Mouse (Mus musculus): ENCODE data around the gene Myocos. TPM values are rescaled to one million over a fixed set of nuclear protein-coding genes. Genes with fewer than 3 reads are reported as not detected.

The Myocos gene
- not detected in 2 replicates for polyA plus RNA-seq (2012; ENCODE audit: insufficient read depth, insufficient read length, missing spikeins)

DNA sequence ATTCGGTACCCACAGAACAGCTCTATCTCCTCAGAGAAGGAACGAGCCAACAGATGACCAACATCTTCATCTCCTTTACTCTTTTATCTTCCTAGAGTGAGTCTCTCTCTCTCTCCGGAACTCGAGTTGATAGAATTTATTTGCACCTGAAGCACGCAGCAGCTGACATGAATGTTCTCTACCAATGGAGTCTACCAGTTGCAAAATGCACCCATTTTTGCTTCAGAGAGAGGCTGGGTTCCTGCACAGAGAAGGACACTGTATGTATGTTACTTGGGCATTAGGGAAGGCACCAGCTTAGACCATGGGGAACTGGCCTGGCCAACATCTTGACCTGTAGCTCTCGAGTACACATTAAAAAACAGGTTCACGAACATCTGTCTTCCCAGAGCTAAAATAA, at the start of gene Myocos:
Gene Myocos, minus strand, starts transcription at position 101 of the 400 bp plus-strand sequence.
- no peak within 1 kb of the TSS for H3K4me3 ChIP-seq (ENCODE audit: insufficient read depth, low read depth, low read length)
- no peak within 1 kb of the TSS for H3K27ac ChIP-seq (replicated peaks; ENCODE audit: low read depth, low read length)
- H3K4me1 ChIP-seq (ENCODE audit: control insufficient read depth, insufficient read depth, insufficient read length, low read length): 0 out of 2 replicates have a peak, but pooled peaks cover 2% of the 10 kb centered on the region

DNA sequence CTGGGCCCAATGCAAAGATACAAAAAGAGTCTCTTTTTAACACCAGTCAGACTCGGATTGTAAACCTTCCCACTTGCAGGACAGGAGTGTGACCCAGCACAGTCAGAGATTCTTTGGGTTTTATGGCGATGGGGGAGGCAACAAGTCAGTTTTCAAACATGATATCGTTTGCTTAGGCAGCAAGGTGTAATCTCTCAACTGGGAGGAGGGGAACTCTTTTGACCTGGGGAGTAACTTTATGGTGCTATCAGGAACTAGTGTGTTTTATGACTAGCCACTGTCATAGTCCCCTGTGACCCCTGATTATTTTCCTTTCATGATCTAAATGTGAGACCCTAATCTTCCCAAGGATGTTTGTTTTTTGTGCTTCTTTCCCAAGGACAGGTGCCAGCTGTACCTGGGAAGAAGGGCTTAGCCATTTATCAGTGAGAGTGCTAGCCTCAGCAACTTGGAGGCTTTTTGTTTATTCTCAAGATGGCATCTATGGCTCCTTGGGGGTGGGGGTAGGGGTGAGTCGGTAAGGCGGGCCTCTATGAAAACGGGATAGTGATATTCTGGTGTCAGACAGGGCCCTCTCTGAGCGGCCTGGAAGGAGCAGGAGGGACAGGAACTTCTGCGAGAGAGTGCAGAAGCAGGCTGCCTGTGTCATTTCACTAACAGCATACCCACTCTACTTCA, 42.5 kb upstream of the Myocos start:
- no peak overlapping the region for H3K4me3 ChIP-seq (ENCODE audit: insufficient read depth, low read depth, low read length)
- H3K4me1 ChIP-seq (ENCODE audit: control insufficient read depth, insufficient read depth, insufficient read length, low read length): no peaks in the 10 kb centered on the region
- no peak overlapping the region for H3K27ac ChIP-seq (replicated peaks; ENCODE audit: low read depth, low read length)

DNA sequence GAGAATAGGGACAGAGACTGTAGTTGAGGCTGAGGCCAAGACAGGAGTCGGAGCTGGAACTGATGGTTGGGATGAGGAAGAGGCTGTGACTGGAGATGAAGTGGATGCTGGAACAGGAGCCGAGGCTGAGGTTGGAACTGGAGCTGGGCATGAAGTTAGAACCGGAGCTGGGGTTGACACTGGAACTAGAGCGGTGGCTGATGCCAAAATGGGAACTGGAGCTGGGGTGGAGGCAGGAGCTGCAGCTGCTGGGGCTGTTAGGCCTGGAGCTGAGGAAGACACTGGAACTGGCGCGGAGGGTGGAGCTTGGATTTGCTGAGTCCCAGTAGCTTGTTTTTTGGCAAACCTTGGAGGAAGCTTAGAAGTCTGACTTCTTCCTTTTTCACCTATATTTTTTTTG, 39.8 kb upstream of the Myocos start:
- Histone ChIP-seq H3K4me1 (ENCODE audit: control insufficient read depth, insufficient read depth, insufficient read length, low read length) (no peaks in the 10 kb centered on the region), H3K4me3 (ENCODE audit: insufficient read depth, low read depth, low read length) (no peak overlapping the region), H3K27ac (replicated peaks; ENCODE audit: low read depth, low read length) (no peak overlapping the region)

DNA sequence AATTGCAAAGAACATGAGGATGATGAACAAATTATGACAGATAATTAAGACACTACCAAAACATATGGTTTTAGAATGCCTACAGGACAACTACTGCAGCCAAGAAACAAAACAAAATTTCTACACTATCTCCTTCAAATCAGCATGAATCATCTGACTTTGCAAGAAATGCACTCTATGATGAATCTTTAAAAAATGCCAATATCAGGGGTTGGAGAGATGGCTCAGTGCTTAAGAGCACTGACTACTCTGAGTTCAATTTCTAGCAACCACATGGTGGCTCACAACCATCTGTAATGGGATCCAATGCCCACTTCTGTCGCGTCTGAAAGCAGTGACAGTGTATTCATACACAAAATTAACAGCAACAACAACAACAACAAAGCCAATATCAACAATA, 35.7 kb upstream of the Myocos start:
- Histone ChIP-seq H3K27ac (replicated peaks; ENCODE audit: low read depth, low read length) (no peak overlapping the region), H3K4me3 (ENCODE audit: insufficient read depth, low read depth, low read length) (no peak overlapping the region), H3K4me1 (ENCODE audit: control insufficient read depth, insufficient read depth, insufficient read length, low read length) (no peaks in the 10 kb centered on the region)

DNA sequence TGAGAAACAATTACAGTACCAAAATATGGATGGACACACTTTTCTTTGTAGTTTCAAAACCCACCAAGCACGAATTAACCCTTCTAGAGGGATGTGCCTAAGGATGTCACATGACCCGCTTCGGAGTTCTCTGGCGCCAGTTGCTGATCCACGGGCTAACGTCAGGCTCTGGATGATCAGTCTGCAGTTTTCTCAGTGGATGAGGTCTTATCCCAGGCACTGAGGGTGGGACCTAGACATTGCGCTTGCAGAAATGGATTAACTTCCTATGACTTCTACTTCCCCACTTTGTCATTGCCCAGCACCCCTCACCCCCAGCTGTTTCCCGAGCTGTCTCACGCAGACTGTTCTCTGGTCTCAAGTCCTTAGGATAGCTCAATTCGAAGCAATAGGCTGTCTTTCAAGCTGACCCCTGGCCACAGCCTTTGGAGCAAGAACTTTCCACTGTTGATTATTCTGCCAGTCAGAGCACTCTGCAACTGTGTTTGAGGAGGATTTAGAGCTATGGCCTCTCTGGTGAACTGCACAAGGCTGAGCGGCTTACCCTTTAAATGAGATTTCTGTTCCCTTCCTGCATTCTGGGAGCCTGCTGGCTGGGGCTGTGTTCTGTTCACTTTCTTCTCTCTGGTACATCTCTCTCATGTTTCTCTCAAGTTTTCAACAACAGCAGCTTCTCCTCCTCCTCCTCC, 7.6 kb upstream of the Myocos start:
- no peak overlapping the region for H3K4me3 ChIP-seq (ENCODE audit: insufficient read depth, low read depth, low read length)
- no peaks in the 10 kb centered on the region for H3K4me1 ChIP-seq (ENCODE audit: control insufficient read depth, insufficient read depth, insufficient read length, low read length)
- no peak overlapping the region for H3K27ac ChIP-seq (replicated peaks; ENCODE audit: low read depth, low read length)

DNA sequence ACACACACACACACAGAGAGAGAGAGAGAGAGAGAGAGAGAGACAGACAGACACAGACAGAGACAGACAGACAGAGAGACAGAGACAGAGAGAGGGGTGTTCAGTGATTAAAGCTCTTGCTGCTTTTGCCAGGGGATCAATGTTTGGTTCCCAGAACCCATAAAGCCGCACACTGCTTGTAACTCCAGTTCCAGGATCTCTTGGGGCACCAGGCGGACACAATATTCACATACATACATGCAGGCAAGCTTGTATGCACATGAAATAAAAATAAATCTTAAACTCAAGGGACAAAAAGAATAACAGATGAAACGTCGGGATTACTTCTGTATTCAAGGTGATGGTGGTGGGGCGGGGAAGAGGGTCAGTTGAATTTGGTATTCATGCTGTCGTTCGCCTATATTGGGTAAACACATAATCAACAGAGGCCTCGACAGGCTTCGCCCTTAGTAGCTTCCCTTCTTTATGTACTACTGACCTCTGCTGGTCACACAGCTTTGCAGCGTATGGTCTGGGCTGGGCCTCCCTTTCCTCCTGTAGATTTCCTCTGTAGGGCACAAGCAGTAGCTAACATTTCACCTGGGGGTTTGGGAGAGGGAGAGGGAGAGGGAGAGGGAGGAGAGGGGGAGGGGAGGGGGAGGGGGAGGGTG, 6.9 kb upstream of the Myocos start:
- Histone ChIP-seq H3K27ac (replicated peaks; ENCODE audit: low read depth, low read length) (no peak overlapping the region), H3K4me1 (ENCODE audit: control insufficient read depth, insufficient read depth, insufficient read length, low read length) (0 out of 2 replicates have a peak, but pooled peaks cover 2% of the 10 kb centered on the region), H3K4me3 (ENCODE audit: insufficient read depth, low read depth, low read length) (no peak overlapping the region)

DNA sequence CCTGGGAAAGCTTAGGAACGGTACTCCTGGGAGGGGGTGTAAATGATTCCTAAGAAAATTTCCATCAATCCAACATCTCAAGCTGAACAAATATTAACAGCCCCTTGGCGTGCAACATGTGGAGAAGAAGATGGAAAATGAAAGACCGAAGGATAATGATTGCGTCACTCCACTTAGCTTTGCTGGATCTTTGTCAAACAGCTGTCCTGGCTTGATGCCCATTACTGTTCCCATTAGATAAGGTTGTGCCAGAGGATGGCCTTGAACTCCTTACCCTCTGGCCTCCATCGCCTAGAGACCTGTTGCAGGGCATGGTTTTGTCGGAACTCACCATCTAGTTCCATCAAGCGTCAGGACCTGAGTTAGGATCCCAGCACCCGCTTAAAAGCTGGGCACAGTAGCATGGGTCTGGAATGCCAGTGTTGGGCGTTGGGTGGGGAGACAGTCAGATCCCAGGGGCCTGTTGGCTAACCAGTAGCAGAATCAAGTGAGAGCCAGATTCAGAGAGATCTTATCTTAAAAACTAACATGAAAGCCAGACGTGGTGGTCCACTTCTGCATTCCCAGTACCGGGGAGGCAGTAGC, 2.3 kb upstream of the Myocos start:
- H3K4me3 ChIP-seq (ENCODE audit: insufficient read depth, low read depth, low read length): no peak overlapping the region
- no peak overlapping the region for H3K27ac ChIP-seq (replicated peaks; ENCODE audit: low read depth, low read length)

DNA sequence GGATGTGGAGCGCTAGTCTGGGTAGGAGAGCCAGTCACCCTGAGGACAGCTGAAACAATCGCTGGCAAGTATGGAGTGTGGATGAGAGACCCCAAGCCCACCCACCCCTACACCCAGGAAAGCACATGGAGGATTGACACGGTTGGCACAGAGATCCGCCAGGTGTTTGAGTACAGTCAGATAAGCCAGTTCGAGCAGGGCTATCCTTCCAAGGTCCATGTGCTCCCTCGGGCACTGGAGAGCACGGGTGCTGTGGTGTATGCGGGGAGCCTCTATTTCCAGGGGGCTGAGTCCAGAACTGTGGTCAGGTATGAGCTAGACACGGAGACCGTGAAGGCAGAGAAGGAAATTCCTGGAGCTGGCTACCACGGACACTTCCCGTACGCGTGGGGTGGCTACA, 9.6 kb downstream of the Myocos start:
- Histone ChIP-seq H3K4me3 (ENCODE audit: insufficient read depth, low read depth, low read length) (no peak overlapping the region), H3K27ac (replicated peaks; ENCODE audit: low read depth, low read length) (no peak overlapping the region), H3K4me1 (ENCODE audit: control insufficient read depth, insufficient read depth, insufficient read length, low read length) (peaks cover 2% of the 10 kb centered on the region; the same call in 1 of the 2 replicates)

More for the DNA sequence above, 2.3 kb upstream of the Myocos start:
- H3K4me1 ChIP-seq (ENCODE audit: control insufficient read depth, insufficient read depth, insufficient read length, low read length): 0 out of 2 replicates have a peak, but pooled peaks cover 2% of the 10 kb centered on the region

DNA sequence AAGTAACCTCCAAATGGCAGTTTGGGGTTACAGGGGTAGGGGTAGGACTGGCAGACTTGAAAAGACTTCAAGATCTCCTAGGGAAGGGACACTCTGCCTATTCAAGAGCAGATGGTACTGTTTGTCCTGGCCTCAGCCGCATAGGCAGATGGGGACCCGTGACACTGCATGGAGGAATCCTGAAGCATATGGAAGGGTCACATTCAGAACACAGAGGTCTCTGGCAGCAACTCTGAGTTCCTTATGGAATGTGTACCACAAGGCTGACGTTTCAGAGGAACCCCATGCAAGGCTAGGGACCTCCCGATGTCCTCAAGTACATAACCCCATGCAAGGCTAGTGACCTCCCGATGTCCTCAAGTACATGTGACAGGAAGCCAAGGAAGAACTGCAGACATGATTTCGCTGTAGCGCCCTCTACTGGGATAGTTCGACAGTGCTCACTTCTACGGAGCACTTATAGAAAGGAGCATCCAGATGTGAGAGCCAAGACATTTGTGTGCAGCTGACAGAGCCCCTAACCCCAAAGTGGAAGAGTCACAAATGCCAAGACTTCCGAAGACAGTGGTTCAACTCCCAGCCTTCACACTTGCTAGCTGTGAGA, 11.8 kb downstream of the Myocos start:
- no peak overlapping the region for H3K27ac ChIP-seq (replicated peaks; ENCODE audit: low read depth, low read length)
- H3K4me3 ChIP-seq (ENCODE audit: insufficient read depth, low read depth, low read length): no peak overlapping the region
- peaks cover 2% of the 10 kb centered on the region; the same call in 1 of the 2 replicates for H3K4me1 ChIP-seq (ENCODE audit: control insufficient read depth, insufficient read depth, insufficient read length, low read length)

DNA sequence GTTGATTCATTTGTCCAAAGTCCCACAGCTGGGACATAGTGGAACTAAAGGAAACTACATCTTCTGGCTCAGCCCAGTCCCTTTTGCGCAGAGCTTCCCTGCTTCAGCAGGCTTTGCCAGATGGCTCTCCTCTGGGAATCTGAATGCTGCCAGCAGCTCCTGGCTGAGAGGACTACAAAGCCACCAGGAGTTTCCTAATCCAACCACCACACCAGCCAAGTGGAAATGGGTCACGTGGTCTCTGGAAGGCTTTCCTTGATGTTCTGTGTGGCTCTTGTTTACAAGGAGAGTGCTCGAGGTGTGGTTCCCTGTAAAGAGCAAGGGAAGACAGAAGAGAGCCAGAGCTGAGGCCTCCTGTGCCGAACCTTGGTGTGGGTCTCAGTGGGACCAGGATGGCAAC, 14.3 kb downstream of the Myocos start:
- peaks cover 4% of the 10 kb centered on the region for H3K4me1 ChIP-seq (ENCODE audit: control insufficient read depth, insufficient read depth, insufficient read length, low read length)
- H3K4me3 ChIP-seq (ENCODE audit: insufficient read depth, low read depth, low read length): no peak overlapping the region
- no peak overlapping the region for H3K27ac ChIP-seq (replicated peaks; ENCODE audit: low read depth, low read length)

DNA sequence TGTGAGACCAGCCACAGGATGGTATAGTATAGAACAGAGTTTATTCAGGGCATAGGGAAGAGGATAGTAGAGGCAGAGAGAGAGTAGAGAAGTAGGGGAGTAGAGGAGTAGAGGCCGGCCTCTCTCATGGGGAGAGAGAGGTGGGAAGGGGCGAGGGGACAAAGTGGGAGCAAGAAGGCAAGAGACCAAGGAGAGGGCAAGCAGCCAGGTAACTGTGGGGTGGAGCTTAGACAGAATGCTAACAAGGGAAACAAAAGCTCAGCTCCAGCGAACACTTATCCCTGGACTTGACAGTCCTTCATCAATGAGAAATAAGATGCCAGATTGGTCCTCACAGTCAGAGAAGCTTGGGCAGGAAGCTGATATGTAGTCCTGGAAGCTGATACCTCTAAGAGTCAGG, 15.4 kb downstream of the Myocos start:
- Histone ChIP-seq H3K4me3 (ENCODE audit: insufficient read depth, low read depth, low read length) (no peak overlapping the region), H3K27ac (replicated peaks; ENCODE audit: low read depth, low read length) (no peak overlapping the region), H3K4me1 (ENCODE audit: control insufficient read depth, insufficient read depth, insufficient read length, low read length) (peaks cover 4% of the 10 kb centered on the region)

DNA sequence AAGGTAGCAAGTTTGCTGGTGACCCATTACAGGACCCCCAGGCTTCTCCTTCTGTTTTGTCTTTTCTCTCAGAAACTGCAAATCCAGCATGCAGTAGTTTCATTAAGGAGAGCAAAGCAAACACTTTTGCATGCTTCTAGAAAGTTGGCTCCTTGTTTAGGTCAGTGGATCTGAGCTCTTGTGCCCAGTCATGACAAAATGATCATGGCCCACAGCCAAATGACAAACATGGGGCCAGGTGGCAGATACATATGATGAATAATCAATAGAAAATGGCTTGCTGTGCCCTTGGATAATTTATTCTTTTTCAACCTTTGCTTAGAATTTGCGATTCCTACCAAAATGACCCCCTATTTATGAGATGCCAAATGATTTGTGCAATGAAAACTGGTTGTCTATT, 18.2 kb downstream of the Myocos start:
- H3K4me1 ChIP-seq (ENCODE audit: control insufficient read depth, insufficient read depth, insufficient read length, low read length): peaks cover 4% of the 10 kb centered on the region
- H3K4me3 ChIP-seq (ENCODE audit: insufficient read depth, low read depth, low read length): no peak overlapping the region
- H3K27ac ChIP-seq (replicated peaks; ENCODE audit: low read depth, low read length): no peak overlapping the region

DNA sequence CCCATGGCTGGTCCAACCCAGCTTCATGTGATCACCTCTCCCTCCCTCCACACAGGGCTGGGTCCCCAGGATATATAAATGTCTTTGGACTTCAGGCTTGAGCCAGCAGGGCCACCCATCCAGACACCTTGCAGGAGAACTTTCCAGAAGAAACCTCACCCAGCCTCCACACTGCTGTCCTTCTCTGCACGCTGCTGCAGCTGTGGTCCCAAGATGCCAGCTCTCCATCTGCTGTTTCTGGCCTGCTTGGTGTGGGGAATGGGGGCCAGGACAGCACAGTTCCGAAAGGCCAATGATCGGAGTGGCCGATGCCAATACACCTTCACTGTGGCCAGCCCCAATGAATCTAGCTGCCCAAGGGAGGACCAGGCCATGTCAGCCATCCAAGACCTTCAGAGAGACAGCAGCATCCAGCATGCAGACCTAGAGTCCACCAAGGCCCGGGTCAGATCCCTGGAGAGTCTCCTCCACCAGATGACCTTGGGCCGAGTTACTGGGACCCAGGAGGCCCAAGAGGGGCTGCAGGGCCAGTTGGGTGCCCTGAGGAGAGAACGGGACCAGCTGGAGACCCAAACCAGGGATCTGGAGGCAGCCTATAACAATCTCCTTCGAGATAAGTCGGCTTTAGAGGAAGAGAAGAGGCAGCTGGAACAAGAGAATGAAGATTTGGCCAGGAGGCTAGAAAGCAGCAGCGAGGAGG, 18.8 kb downstream of the Myocos start, which contains the start of gene Myoc:
Gene Myoc, plus strand, starts transcription at position 105 of the 700 bp plus-strand sequence.
- peaks cover 2% of the 10 kb centered on the region for H3K4me1 ChIP-seq (ENCODE audit: control insufficient read depth, insufficient read depth, insufficient read length, low read length)
- H3K27ac ChIP-seq (replicated peaks; ENCODE audit: low read depth, low read length): no peak within 1 kb of the TSS
- H3K4me3 ChIP-seq (ENCODE audit: insufficient read depth, low read depth, low read length): no peak within 1 kb of the TSS

DNA sequence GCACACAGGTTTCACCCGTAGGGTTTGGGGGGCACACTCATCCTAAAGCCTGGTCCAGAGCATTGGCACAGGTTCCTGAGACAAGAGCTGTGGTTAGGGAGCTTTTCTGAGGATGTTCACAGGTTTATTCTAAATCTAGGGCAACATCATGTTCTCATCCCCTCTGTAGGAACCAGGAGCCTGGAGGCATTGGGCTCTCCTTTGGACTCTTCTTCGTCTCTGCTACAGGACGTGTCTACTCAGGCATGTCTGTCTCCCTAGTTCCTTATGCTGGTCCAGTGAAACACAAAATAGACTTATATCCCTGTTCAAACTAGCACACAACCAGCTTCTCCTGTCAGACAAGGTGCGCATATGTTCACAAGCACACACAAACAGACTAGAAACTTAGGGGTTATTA, 19.5 kb downstream of the Myocos start:
- H3K27ac ChIP-seq (replicated peaks; ENCODE audit: low read depth, low read length): no peak overlapping the region
- H3K4me3 ChIP-seq (ENCODE audit: insufficient read depth, low read depth, low read length): no peak overlapping the region
- peaks cover 2% of the 10 kb centered on the region for H3K4me1 ChIP-seq (ENCODE audit: control insufficient read depth, insufficient read depth, insufficient read length, low read length)
